Mouse (Mus musculus): ENCODE data around the gene Mcee. TPM values are rescaled to one million over a fixed set of nuclear protein-coding genes. Genes with fewer than 3 reads are reported as not detected.

Gene Mcee
- polyA plus RNA-seq, 1 experiment from 2014 or later = 74.6 TPM

DNA sequence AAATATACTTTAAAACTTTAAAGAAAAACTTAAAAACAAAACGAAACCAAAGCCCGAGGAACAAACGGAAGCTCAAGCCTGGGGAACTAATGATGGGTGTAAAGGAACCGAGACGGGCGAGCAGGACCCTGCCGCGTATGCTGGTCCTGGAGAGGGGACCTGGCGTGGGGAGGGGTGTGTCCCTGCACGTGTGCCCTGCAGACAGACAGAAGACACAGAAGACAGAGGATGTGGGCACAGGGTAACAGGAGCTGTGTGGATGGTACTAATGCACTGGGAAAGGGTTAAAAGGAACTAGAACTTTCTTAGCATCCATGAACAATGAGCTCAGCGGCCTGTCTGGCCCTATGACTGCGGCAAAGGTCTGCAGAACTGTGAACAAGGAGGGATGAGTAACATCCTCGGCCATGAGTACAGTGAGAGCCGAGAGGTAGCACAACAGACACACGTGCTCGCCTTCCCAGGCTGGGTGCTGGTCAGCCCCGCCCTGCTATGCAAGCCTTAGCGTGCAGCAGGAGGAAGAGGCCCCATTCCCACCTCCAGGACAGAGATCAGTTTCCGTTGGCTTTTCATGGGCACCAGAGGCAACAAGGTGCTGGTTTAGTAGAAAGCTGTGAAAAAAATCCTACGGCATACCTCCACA lies 32.3 kb upstream of the Mcee start:
- Histone ChIP-seq H3K4me2 (replicated peaks; ENCODE audit: low read depth, low read length) (no peak overlapping the region), H3K4me1 (ENCODE audit: control insufficient read depth, insufficient read depth, low read length) (no peaks in the 10 kb centered on the region), H3K27me3 (ENCODE audit: control insufficient read depth, insufficient read depth, low read length) (no peaks in the 10 kb centered on the region), H3K4me3 (ENCODE audit: low read depth, low read length) (no peak overlapping the region), H3K9me3 (ENCODE audit: control insufficient read depth, low read depth, low read length) (no peaks in the 10 kb centered on the region), H3K36me3 (ENCODE audit: control insufficient read depth, insufficient read depth, low read length) (peaks cover 41% of the 10 kb centered on the region), H3K27ac (ENCODE audit: low read length) (no peak overlapping the region), H3K9ac (replicated peaks; ENCODE audit: low read depth, low read length) (no peak overlapping the region)
- ATAC-seq (ENCODE audit: insufficient number of reproducible peaks, insufficient read depth, low FRiP score, low read depth) = peak; percentile 82
- WGBS = 79% methylated on average over 20 of the region's 20 CpGs

DNA sequence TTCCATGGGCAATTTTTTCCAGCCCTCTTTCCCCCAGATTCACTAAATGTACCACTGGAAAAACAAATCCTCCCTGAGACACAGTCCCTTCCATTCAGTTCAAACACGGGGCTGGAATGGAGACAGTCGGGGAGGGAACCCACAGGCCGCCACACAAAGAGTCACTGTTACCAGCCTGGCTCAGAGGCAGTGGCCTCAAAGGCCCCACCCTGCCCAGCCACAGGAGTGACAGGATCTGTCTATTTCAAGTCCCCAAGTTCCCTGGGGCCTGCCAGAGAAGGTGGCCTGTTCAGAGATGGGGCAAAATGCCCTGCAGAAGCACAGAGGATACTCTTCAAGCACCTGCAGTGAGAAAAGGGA lies 31.8 kb upstream of the Mcee start:
- Histone ChIP-seq H3K36me3 (ENCODE audit: control insufficient read depth, insufficient read depth, low read length) (peaks cover 41% of the 10 kb centered on the region), H3K9ac (replicated peaks; ENCODE audit: low read depth, low read length) (no peak overlapping the region), H3K4me3 (ENCODE audit: low read depth, low read length) (no peak overlapping the region), H3K9me3 (ENCODE audit: control insufficient read depth, low read depth, low read length) (no peaks in the 10 kb centered on the region), H3K27ac (ENCODE audit: low read length) (no peak overlapping the region), H3K4me1 (ENCODE audit: control insufficient read depth, insufficient read depth, low read length) (no peaks in the 10 kb centered on the region), H3K4me2 (replicated peaks; ENCODE audit: low read depth, low read length) (no peak overlapping the region), H3K27me3 (ENCODE audit: control insufficient read depth, insufficient read depth, low read length) (no peaks in the 10 kb centered on the region)
- no peak; the same call in 1 of the 2 replicates for ATAC-seq (ENCODE audit: insufficient number of reproducible peaks, insufficient read depth, low FRiP score, low read depth)
- 56% methylated on average over 3 of the region's 3 CpGs for WGBS

DNA sequence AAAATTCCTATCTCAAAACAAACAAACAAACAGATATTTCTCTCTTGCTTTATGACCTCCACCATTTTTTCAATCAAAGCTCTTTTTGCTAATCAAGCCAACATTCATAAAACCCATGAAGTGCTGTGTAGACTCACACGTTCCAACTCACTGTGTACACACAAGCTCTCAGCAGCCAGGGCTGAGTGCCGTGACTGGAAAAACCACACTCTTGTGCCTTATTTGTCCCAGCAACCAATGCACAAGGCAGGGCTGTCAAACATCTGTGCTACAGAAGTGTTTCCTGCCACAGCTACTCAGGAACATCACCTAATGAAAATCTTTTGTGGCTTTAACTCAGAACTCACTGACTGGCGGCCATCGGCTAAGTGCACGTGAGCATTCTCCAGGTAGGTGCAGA lies 26.5 kb upstream of the Mcee start:
- H3K27ac ChIP-seq (ENCODE audit: low read length) = no peak overlapping the region
- WGBS = 90% methylated on average over 5 of the region's 5 CpGs
- H3K9me3 ChIP-seq (ENCODE audit: control insufficient read depth, low read depth, low read length) = no peaks in the 10 kb centered on the region
- H3K36me3 ChIP-seq (ENCODE audit: control insufficient read depth, insufficient read depth, low read length) = peaks cover 40% of the 10 kb centered on the region
- ATAC-seq (ENCODE audit: insufficient number of reproducible peaks, insufficient read depth, low FRiP score, low read depth) = no peak
- H3K9ac ChIP-seq (replicated peaks; ENCODE audit: low read depth, low read length) = no peak overlapping the region
- H3K4me1 ChIP-seq (ENCODE audit: control insufficient read depth, insufficient read depth, low read length) = no peaks in the 10 kb centered on the region
- no peaks in the 10 kb centered on the region for H3K27me3 ChIP-seq (ENCODE audit: control insufficient read depth, insufficient read depth, low read length)
- H3K4me2 ChIP-seq (replicated peaks; ENCODE audit: low read depth, low read length) = no peak overlapping the region
- H3K4me3 ChIP-seq (ENCODE audit: low read depth, low read length) = no peak overlapping the region

DNA sequence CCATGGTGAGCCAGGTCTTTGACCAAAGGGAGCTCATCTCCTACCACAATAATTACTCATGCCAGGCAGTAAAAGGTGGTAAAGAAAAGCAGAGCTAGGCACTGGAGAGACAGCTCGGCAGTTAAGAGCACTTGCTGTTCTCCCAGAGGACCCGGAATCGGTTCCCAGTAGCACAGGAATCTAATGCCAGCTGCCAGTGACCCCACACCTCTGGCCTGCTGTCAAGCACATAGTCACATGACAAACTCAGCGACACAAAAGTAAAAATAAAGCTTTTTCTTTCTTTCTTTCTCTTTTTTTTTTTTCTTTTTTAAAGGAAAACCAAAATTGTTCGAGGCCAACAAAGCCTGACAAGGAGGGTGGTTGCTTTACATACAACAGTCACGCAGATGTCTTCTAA lies 22.6 kb upstream of the Mcee start:
- no peak for ATAC-seq (ENCODE audit: insufficient number of reproducible peaks, insufficient read depth, low FRiP score, low read depth)
- Histone ChIP-seq H3K36me3 (ENCODE audit: control insufficient read depth, insufficient read depth, low read length) (peaks cover 18% of the 10 kb centered on the region), H3K27me3 (ENCODE audit: control insufficient read depth, insufficient read depth, low read length) (no peaks in the 10 kb centered on the region), H3K4me2 (replicated peaks; ENCODE audit: low read depth, low read length) (no peak overlapping the region), H3K4me1 (ENCODE audit: control insufficient read depth, insufficient read depth, low read length) (peaks cover 6% of the 10 kb centered on the region; the same call in 1 of the 2 replicates), H3K27ac (ENCODE audit: low read length) (no peak overlapping the region), H3K9me3 (ENCODE audit: control insufficient read depth, low read depth, low read length) (no peaks in the 10 kb centered on the region), H3K9ac (replicated peaks; ENCODE audit: low read depth, low read length) (no peak overlapping the region), H3K4me3 (ENCODE audit: low read depth, low read length) (no peak overlapping the region)
- 84% methylated on average over 6 of the region's 6 CpGs for WGBS

DNA sequence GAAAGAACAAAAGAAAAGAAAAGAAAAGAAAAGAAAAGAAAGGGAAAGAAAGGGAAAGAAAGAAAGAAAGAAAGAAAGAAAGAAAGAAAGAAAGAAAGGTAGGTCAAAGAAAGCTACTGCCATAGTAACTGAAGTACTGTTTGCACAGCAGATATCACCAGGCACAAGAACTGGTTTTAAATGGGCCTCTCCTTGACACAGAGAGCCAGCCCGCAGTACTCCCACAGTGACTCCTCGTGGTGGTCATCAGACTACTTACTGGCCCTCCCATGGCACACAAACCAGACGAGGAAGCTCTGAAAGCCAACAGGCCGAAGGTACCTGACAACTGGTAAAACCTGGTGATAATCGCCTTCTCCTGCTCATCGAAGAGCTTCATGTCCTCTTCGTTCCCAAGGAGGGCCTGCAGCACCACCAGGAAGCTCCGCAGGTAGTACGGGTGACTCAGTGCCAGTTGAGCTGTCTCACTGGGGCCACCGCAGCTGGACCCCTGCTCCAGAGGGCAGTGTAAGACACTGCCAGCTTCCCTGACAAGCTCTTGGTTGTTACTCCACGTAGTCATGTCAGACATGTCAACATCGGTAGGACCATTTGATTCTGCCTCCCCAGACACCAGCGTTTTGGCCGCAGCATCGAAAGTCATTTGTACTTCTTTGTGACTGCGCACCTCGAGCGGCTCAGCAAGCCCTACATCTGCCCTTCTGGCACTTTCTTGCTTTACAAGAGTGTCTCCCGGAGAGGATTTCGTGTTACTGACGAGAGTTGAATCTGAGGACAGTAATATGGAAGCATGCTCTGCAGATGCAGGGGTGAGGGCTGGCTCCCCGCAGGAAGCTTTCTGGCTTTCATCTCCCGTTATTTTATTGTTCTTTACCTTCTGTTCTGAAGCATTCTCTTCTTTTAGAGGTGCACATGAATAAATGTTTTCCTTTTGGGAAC lies 20.2 kb upstream of the Mcee start:
- no peak for ATAC-seq (ENCODE audit: insufficient number of reproducible peaks, insufficient read depth, low FRiP score, low read depth)
- H3K9me3 ChIP-seq (ENCODE audit: control insufficient read depth, low read depth, low read length) = no peaks in the 10 kb centered on the region

DNA sequence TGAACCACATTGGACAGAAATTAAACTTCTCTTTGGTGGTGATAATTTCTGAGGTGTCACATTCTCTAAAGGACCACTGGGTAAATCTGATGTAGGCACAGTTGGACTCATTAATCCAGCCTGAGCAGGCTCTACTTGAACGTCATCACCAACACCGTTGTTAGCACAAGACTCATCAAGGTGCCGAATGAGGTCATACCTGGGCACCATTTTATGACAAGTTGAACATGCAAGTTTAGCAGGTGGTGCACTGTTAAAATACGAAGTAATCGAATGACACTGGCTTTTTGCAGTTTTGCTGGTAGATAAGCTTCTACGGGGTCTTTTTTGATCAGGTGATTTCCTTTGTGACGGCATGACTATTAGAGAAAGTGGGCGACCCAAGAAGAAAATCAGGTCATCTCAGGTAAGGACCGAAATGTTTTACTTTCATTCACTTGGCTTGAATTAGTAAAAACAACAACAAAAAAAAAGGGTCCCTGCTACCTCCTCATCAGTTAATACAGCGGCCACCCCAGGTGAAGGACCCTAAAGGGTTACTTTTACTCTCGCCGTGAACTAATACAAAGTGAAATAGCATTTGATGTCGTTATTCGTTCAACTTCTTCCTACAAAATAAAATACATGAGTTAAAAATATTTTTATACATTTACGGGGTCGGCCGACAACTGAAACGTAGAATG lies 19.1 kb upstream of the Mcee start:
- peak overlapping the region; percentile 63 for H3K4me3 ChIP-seq (ENCODE audit: low read depth, low read length)
- no peaks in the 10 kb centered on the region for H3K27me3 ChIP-seq (ENCODE audit: control insufficient read depth, insufficient read depth, low read length)
- H3K4me2 ChIP-seq (replicated peaks; ENCODE audit: low read depth, low read length) = peak overlapping the region; percentile 67
- H3K36me3 ChIP-seq (ENCODE audit: control insufficient read depth, insufficient read depth, low read length) = peaks cover 17% of the 10 kb centered on the region
- ATAC-seq (ENCODE audit: insufficient number of reproducible peaks, insufficient read depth, low FRiP score, low read depth) = no peak; the same call in 1 of the 2 replicates
- 9% methylated on average over 18 of the region's 18 CpGs for WGBS
- no peaks in the 10 kb centered on the region for H3K9me3 ChIP-seq (ENCODE audit: control insufficient read depth, low read depth, low read length)
- peaks cover 6% of the 10 kb centered on the region; the same call in 1 of the 2 replicates for H3K4me1 ChIP-seq (ENCODE audit: control insufficient read depth, insufficient read depth, low read length)
- H3K27ac ChIP-seq (ENCODE audit: low read length) = peak overlapping the region; percentile 97
- peak overlapping the region; percentile 73 for H3K9ac ChIP-seq (replicated peaks; ENCODE audit: low read depth, low read length)

More for the DNA sequence above, 20.2 kb upstream of the Mcee start:
- H3K4me3 ChIP-seq (ENCODE audit: low read depth, low read length) = no peak overlapping the region
- no peaks in the 10 kb centered on the region for H3K27me3 ChIP-seq (ENCODE audit: control insufficient read depth, insufficient read depth, low read length)
- peaks cover 6% of the 10 kb centered on the region; the same call in 1 of the 2 replicates for H3K4me1 ChIP-seq (ENCODE audit: control insufficient read depth, insufficient read depth, low read length)
- peaks cover 10% of the 10 kb centered on the region for H3K36me3 ChIP-seq (ENCODE audit: control insufficient read depth, insufficient read depth, low read length)
- no peak overlapping the region for H3K4me2 ChIP-seq (replicated peaks; ENCODE audit: low read depth, low read length)
- 90% methylated on average over 23 of the region's 23 CpGs for WGBS
- no peak overlapping the region for H3K27ac ChIP-seq (ENCODE audit: low read length)
- no peak overlapping the region for H3K9ac ChIP-seq (replicated peaks; ENCODE audit: low read depth, low read length)

DNA sequence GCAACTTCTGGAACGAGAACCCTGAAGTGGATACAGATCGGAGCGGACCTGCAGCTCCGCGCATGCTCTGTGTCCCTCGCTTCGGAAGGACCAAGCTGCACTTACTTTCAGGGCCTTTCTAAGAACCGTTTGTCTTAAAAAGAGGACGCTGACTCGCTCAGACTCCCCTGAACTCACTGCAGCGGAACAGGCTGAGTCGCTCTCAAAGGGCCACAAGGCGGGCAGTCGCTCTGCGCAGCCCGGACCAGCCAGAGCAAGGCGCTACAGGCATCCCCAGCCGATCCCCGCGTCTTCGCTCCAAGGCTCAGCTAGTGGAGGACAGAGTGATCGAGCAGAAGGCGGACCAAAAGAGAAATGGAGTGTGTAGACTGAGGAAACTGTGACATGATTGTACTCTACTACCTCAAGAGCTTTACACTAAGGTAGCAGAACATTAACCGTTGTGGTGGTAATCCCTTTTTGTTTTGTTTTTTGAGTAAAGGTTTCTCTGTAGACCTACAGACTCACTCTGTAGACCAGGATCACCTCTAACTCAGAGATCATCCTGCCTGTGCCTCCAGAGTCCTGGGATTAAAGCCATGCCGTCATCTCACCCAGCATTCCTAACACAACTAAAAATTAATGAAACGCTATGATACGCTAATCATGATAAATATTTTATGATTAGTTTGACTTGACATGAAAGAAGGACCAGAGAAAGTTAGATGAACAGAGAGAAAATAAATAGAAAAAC lies 18.4 kb upstream of the Mcee start, which contains the start of gene Fan1:
Gene Fan1, minus strand, starts transcription at position 266 of the 733 bp plus-strand sequence.
- Histone ChIP-seq H3K4me3 (ENCODE audit: low read depth, low read length) (peak within 1 kb of the TSS; percentile 63), H3K9ac (replicated peaks; ENCODE audit: low read depth, low read length) (peak within 1 kb of the TSS; percentile 73), H3K27me3 (ENCODE audit: control insufficient read depth, insufficient read depth, low read length) (no peaks in the 10 kb centered on the region), H3K4me1 (ENCODE audit: control insufficient read depth, insufficient read depth, low read length) (peaks cover 6% of the 10 kb centered on the region; the same call in 1 of the 2 replicates), H3K36me3 (ENCODE audit: control insufficient read depth, insufficient read depth, low read length) (peaks cover 16% of the 10 kb centered on the region), H3K27ac (ENCODE audit: low read length) (peak within 1 kb of the TSS; percentile 97), H3K9me3 (ENCODE audit: control insufficient read depth, low read depth, low read length) (no peaks in the 10 kb centered on the region), H3K4me2 (replicated peaks; ENCODE audit: low read depth, low read length) (peak within 1 kb of the TSS; percentile 67)
- 3% methylated on average over 27 of the region's 27 CpGs for WGBS
- ATAC-seq (ENCODE audit: insufficient number of reproducible peaks, insufficient read depth, low FRiP score, low read depth) = peak; percentile 95

All from stomach, embryonic 14.5 days (tissue).